Mouse (Mus musculus): ENCODE measurements around the gene Fam20a. TPM values are rescaled to one million over a fixed set of nuclear protein-coding genes. Genes with fewer than 3 reads are reported as not detected.

The Fam20a gene
- polyA plus RNA-seq, 1 experiment from 2014 or later = 2.6 TPM

DNA sequence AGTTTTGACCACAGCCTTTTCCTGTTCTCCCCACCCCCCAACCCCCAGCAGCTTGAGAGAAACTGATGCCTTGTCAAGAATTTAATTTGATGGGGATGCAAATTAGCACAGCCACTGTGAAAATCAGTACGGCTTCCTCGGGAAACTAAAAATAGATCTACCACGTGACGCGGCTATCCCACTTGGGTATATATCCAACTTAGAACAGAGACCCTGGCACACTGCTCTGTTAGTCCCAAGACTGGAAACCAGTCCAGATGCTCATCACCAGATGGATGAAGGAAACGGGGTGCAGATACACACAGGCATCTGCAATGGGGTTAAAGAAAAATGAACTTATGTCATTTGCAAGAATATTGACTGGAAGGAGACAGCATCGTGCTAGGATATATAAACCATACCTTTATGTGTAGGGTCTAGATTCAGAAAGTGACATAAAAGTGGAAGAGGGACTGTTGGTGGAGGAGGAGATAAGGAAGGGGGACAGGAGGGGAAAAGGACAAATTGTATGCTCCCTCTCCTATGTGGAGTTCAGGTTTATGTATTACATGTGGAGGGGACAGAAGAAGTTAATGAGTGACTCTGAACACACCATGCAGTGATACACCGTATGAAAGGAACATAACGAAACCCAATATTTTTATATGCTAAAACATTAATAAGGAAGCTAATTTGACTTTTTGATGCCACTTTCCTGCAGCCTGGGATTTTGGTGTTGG lies 16.6 kb downstream of the Fam20a start:
- Histone ChIP-seq H3K27ac (replicated peaks in 1 of 2; ENCODE audit: control insufficient read depth in 1 of 2, insufficient read depth in 1 of 2, low read depth in 2 of 2, low read length in 2 of 2) (peak overlapping the region; percentile 15 to 69; a peak in 3 of 4 replicates), H3K9ac (ENCODE audit: low read length) (no peak overlapping the region)
- WGBS = 39% methylated on average over 9 of the region's 9 CpGs

DNA sequence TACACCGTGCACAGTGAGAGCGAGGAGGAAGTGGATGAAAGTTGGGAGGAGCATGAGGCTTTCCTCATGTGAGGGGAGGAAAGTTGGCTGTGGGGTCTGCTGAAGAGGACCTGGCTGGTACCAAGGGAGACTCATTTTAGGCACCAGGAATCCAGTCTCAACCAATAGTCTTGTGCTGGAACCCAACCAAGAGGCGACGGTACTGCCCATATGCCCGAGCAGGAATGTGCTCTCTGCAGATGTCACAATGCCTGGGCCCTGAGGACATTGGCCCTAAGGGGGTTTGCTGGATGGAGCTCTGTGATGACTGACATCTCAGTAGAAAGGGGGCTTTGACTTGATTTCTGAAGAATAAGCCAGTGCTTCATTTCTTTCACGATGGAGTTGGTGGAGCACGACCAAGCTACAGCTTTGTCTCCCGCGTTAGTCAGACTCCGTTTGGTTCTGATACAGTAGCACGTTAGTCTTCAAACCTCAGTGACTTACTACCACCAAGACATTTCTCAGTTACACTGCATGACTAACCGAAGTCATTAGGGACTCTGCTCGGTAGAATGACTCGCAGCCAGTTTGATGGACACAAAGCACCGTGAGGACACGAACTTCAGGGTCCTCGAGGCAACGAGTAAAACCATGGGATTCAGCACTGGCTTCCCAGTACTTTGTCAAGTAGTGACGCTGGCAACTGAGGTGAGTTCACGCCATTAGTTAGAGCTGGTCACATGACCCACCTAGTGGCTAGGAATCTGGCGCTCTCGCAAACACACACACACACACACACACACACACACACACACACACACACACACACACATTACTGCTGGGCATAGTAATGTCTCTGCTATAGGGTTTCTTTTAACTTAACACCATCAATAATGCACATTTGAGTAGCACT lies 17.5 kb downstream of the Fam20a start:
- WGBS = 88% methylated on average over 22 of the region's 22 CpGs
- Histone ChIP-seq H3K4me3 (ENCODE audit: control insufficient read depth in 1 of 2, insufficient read depth in 1 of 2, low read depth in 1 of 2, low read length in 2 of 2) (no peak overlapping the region), H3K27me3 (ENCODE audit: control insufficient read depth, insufficient read depth, low read length) (no peaks in the 10 kb centered on the region), H3K27ac (replicated peaks in 1 of 2; ENCODE audit: control insufficient read depth in 1 of 2, insufficient read depth in 1 of 2, low read depth in 2 of 2, low read length in 2 of 2) (no peak overlapping the region), H3K4me1 (ENCODE audit: control insufficient read depth in 2 of 2, insufficient read depth in 2 of 2, low read length in 2 of 2) (peaks cover 16 to 19% of the 10 kb centered on the region in 2 experiments), H3K4me2 (ENCODE audit: low read length) (no peak overlapping the region), H3K9me3 (ENCODE audit: control insufficient read depth, low read length) (no peaks in the 10 kb centered on the region), H3K36me3 (ENCODE audit: control insufficient read depth, insufficient read depth, low read length) (no peaks in the 10 kb centered on the region), H3K9ac (ENCODE audit: low read length) (no peak overlapping the region)
- no peak for ATAC-seq (ENCODE audit: insufficient number of reproducible peaks, insufficient read depth, low FRiP score, low read depth)

More for the DNA sequence above, 16.6 kb downstream of the Fam20a start:
- Histone ChIP-seq H3K9me3 (ENCODE audit: control insufficient read depth, low read length) (no peaks in the 10 kb centered on the region), H3K4me1 (ENCODE audit: control insufficient read depth in 2 of 2, insufficient read depth in 2 of 2, low read length in 2 of 2) (peaks cover 16 to 19% of the 10 kb centered on the region in 2 experiments), H3K4me3 (ENCODE audit: control insufficient read depth in 1 of 2, insufficient read depth in 1 of 2, low read depth in 1 of 2, low read length in 2 of 2) (no peak overlapping the region), H3K27me3 (ENCODE audit: control insufficient read depth, insufficient read depth, low read length) (no peaks in the 10 kb centered on the region), H3K36me3 (ENCODE audit: control insufficient read depth, insufficient read depth, low read length) (no peaks in the 10 kb centered on the region), H3K4me2 (ENCODE audit: low read length) (peak overlapping the region; percentile 56)
- ATAC-seq (ENCODE audit: insufficient number of reproducible peaks, insufficient read depth, low FRiP score, low read depth) = no peak

DNA sequence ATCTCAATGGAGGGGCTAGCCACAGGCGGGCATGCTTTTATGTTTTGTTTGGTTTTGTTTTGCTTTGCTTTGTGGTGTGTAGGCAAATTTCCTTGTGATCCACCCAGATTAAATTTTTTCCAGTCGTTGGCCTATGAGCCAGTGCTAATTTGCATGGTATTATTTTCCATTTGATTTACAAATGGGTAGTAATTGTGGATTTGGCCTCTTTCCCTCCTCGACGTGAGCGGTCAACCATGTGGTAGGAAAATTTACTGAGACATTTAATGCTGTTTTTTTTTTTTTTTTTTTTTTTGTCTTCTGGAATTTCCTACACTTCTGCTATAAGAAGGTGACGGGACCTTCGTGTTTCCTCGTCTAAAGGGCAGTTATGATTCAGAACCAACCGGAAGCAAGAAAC lies 18.2 kb downstream of the Fam20a start:
- ATAC-seq (ENCODE audit: insufficient number of reproducible peaks, insufficient read depth, low FRiP score, low read depth) = no peak
- Histone ChIP-seq H3K9ac (ENCODE audit: low read length) (no peak overlapping the region), H3K9me3 (ENCODE audit: control insufficient read depth, low read length) (no peaks in the 10 kb centered on the region), H3K4me1 (ENCODE audit: control insufficient read depth in 2 of 2, insufficient read depth in 2 of 2, low read length in 2 of 2) (peaks cover 16 to 19% of the 10 kb centered on the region in 2 experiments), H3K4me3 (ENCODE audit: control insufficient read depth in 1 of 2, insufficient read depth in 1 of 2, low read depth in 1 of 2, low read length in 2 of 2) (no peak overlapping the region), H3K27ac (replicated peaks in 1 of 2; ENCODE audit: control insufficient read depth in 1 of 2, insufficient read depth in 1 of 2, low read depth in 2 of 2, low read length in 2 of 2) (no peak overlapping the region), H3K27me3 (ENCODE audit: control insufficient read depth, insufficient read depth, low read length) (no peaks in the 10 kb centered on the region), H3K36me3 (ENCODE audit: control insufficient read depth, insufficient read depth, low read length) (no peaks in the 10 kb centered on the region), H3K4me2 (ENCODE audit: low read length) (no peak overlapping the region)
- WGBS = 74% methylated on average over 9 of the region's 9 CpGs

- no peak overlapping the region for H3K9ac ChIP-seq (ENCODE audit: low read length)
- no peak overlapping the region for H3K4me2 ChIP-seq (ENCODE audit: low read length)
- no peak overlapping the region for H3K4me3 ChIP-seq (ENCODE audit: control insufficient read depth in 1 of 2, insufficient read depth in 1 of 2, low read depth in 1 of 2, low read length in 2 of 2)
- H3K36me3 ChIP-seq (ENCODE audit: control insufficient read depth, insufficient read depth, low read length) = no peaks in the 10 kb centered on the region
- H3K27ac ChIP-seq (replicated peaks in 1 of 2; ENCODE audit: control insufficient read depth in 1 of 2, insufficient read depth in 1 of 2, low read depth in 2 of 2, low read length in 2 of 2) = no peak overlapping the region
- H3K27me3 ChIP-seq (ENCODE audit: control insufficient read depth, insufficient read depth, low read length) = no peaks in the 10 kb centered on the region
- ATAC-seq (ENCODE audit: insufficient number of reproducible peaks, insufficient read depth, low FRiP score, low read depth) = no peak
- peaks cover 16 to 19% of the 10 kb centered on the region in 2 experiments for H3K4me1 ChIP-seq (ENCODE audit: control insufficient read depth in 2 of 2, insufficient read depth in 2 of 2, low read length in 2 of 2)
- WGBS = 59% methylated on average over 10 of the region's 10 CpGs
- no peaks in the 10 kb centered on the region for H3K9me3 ChIP-seq (ENCODE audit: control insufficient read depth, low read length)
Measured at GRCm38 (mm10) chr11:109702031-109702815, 19.9 kb downstream of the Fam20a start.

DNA sequence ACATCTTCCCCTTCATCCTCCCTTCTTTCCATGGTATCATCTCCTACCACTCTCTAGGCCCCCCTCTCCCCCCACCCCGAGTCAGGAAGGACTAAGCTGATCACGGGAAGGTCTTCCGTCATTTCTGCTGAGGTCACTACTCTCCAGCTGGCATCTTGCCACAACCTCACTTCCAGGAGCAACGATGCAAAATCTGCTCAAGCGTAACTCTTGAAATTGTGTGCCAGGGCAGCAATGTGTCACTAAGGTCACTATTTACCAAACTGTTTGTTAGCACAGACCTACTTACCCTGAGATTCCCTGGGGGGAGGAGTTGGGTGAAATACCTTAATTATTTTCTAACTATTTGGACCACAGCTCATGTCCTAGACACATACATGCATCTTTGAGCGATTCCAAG lies 21.3 kb downstream of the Fam20a start:
- Histone ChIP-seq H3K9ac (ENCODE audit: low read length) (no peak overlapping the region), H3K9me3 (ENCODE audit: control insufficient read depth, low read length) (no peaks in the 10 kb centered on the region), H3K4me1 (ENCODE audit: control insufficient read depth in 2 of 2, insufficient read depth in 2 of 2, low read length in 2 of 2) (peaks cover 5 to 8% of the 10 kb centered on the region in 2 experiments; a peak in 3 of 4 replicates), H3K4me2 (ENCODE audit: low read length) (no peak overlapping the region), H3K27ac (replicated peaks in 1 of 2; ENCODE audit: control insufficient read depth in 1 of 2, insufficient read depth in 1 of 2, low read depth in 2 of 2, low read length in 2 of 2) (no peak overlapping the region), H3K36me3 (ENCODE audit: control insufficient read depth, insufficient read depth, low read length) (no peaks in the 10 kb centered on the region), H3K4me3 (ENCODE audit: control insufficient read depth in 1 of 2, insufficient read depth in 1 of 2, low read depth in 1 of 2, low read length in 2 of 2) (no peak overlapping the region), H3K27me3 (ENCODE audit: control insufficient read depth, insufficient read depth, low read length) (no peaks in the 10 kb centered on the region)
- 49% methylated on average over 6 of the region's 6 CpGs for WGBS
- ATAC-seq (ENCODE audit: insufficient number of reproducible peaks, insufficient read depth, low FRiP score, low read depth) = no peak

- Histone ChIP-seq H3K36me3 (ENCODE audit: control insufficient read depth, insufficient read depth, low read length) (no peaks in the 10 kb centered on the region), H3K4me3 (ENCODE audit: control insufficient read depth in 1 of 2, insufficient read depth in 1 of 2, low read depth in 1 of 2, low read length in 2 of 2) (no peak overlapping the region), H3K9ac (ENCODE audit: low read length) (no peak overlapping the region), H3K4me2 (ENCODE audit: low read length) (no peak overlapping the region), H3K27me3 (ENCODE audit: control insufficient read depth, insufficient read depth, low read length) (no peaks in the 10 kb centered on the region), H3K9me3 (ENCODE audit: control insufficient read depth, low read length) (no peaks in the 10 kb centered on the region), H3K4me1 (ENCODE audit: control insufficient read depth in 2 of 2, insufficient read depth in 2 of 2, low read length in 2 of 2) (peaks cover 0 to 2% of the 10 kb centered on the region in 2 experiments; a peak in 1 of 4 replicates), H3K27ac (replicated peaks in 1 of 2; ENCODE audit: control insufficient read depth in 1 of 2, insufficient read depth in 1 of 2, low read depth in 2 of 2, low read length in 2 of 2) (no peak overlapping the region)
- WGBS = 50% methylated on average over 2 of the region's 2 CpGs
- no peak for ATAC-seq (ENCODE audit: insufficient number of reproducible peaks, insufficient read depth, low FRiP score, low read depth)
Measured at GRCm38 (mm10) chr11:109699784-109700183, 22.3 kb downstream of the Fam20a start.

DNA sequence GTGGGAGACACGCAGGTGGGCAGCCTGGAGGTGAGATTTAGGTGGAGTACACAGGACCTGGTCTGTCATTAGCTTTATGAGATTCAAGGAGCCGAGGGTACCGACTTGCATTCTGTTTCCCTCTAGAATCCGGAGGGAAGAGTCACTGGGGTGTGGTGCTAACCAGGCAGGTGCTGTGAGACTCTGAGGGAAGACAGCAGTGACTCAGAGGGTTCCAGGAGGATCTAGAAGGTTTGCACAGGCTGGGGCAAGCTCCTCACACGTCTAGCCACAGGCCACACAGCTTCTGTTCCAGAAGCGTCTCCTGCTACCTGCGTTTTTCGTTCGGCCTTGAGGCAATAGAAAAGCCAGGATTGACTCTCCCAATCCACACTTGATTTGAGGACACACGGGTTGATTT lies 23.3 kb downstream of the Fam20a start:
- WGBS = 84% methylated on average over 10 of the region's 10 CpGs
- Histone ChIP-seq H3K36me3 (ENCODE audit: control insufficient read depth, insufficient read depth, low read length) (no peaks in the 10 kb centered on the region), H3K4me1 (ENCODE audit: control insufficient read depth in 2 of 2, insufficient read depth in 2 of 2, low read length in 2 of 2) (peaks cover 0 to 2% of the 10 kb centered on the region in 2 experiments; a peak in 1 of 4 replicates), H3K4me3 (ENCODE audit: control insufficient read depth in 1 of 2, insufficient read depth in 1 of 2, low read depth in 1 of 2, low read length in 2 of 2) (no peak overlapping the region), H3K9ac (ENCODE audit: low read length) (no peak overlapping the region), H3K4me2 (ENCODE audit: low read length) (no peak overlapping the region), H3K9me3 (ENCODE audit: control insufficient read depth, low read length) (no peaks in the 10 kb centered on the region), H3K27me3 (ENCODE audit: control insufficient read depth, insufficient read depth, low read length) (no peaks in the 10 kb centered on the region), H3K27ac (replicated peaks in 1 of 2; ENCODE audit: control insufficient read depth in 1 of 2, insufficient read depth in 1 of 2, low read depth in 2 of 2, low read length in 2 of 2) (no peak overlapping the region)
- no peak for ATAC-seq (ENCODE audit: insufficient number of reproducible peaks, insufficient read depth, low FRiP score, low read depth)

Measured in heart, embryonic 14.5 days (tissue).